Mouse (Mus musculus) forebrain, embryonic 15.5 days (tissue): ENCODE data around the gene Sgo2b. TPM values are rescaled to one million over a fixed set of nuclear protein-coding genes. Genes with fewer than 3 reads are reported as not detected.
"Not testable (repeated sequence)": the region's sequence is repeated elsewhere in the genome, so short reads cannot be mapped to it uniquely, and the experiment has no call there.

Experiments
- ATAC-seq: fragments of 200-750 bp; cut with Nextera tagmentation; replicated peaks from 2 replicates; pipeline ENCODE4 v1.8.0; 2017; ENCODE audit warnings: mild to moderate bottlenecking, moderate TSS enrichment, moderate library complexity
- H3K27ac ChIP-seq: fragments of 300-500 bp; sonication (generic); replicated peaks from 2 replicates; pipeline ENCODE4 v1.5.1; 2015; ENCODE audit warnings: mild to moderate bottlenecking, inconsistent platforms
- H3K27me3 ChIP-seq: fragments of 300-500 bp; sonication (generic); 2 replicates; pipeline ENCODE4 v1.6.1; 2015; ENCODE audit warnings: inconsistent platforms
- H3K36me3 ChIP-seq: fragments of 300-500 bp; sonication (generic); 2 replicates; pipeline ENCODE4 v1.6.1; 2015; ENCODE audit warnings: mild to moderate bottlenecking, inconsistent platforms
- H3K4me1 ChIP-seq: fragments of 300-500 bp; sonication (generic); 2 replicates; pipeline ENCODE4 v1.6.1; 2015; ENCODE audit warnings: inconsistent platforms
- H3K4me2 ChIP-seq: fragments of 300-500 bp; sonication (generic); replicated peaks from 2 replicates; pipeline ENCODE4 v1.6.1; 2015; ENCODE audit warnings: mild to moderate bottlenecking, inconsistent platforms
- H3K4me3 ChIP-seq: fragments of 300-500 bp; sonication (generic); 2 replicates; pipeline ENCODE4 v1.5.1; 2015; ENCODE audit warnings: mild to moderate bottlenecking, inconsistent platforms
- H3K9ac ChIP-seq: fragments of 300-500 bp; sonication (generic); replicated peaks from 2 replicates; pipeline ENCODE4 v1.6.1; 2015; ENCODE audit warnings: mild to moderate bottlenecking, inconsistent platforms
- H3K9me3 ChIP-seq: fragments of 300-500 bp; sonication (generic); 2 replicates; pipeline ENCODE4 v1.6.1; 2016; ENCODE audit warnings: inconsistent platforms
- WGBS: fragments of 180-500 bp; shearing (Covaris S2); methylation state at CpG from one replicate; pipeline ENCODE4 v1.1.7; 2015; ENCODE audit warnings: mixed read lengths; 5-methylcytosine and 5-hydroxymethylcytosine counted together
- polyA plus RNA-seq: library from polyadenylated mRNA; unstranded; fragments of >200 nt; fragmentation: Nextera tagmentation; extraction: Ambion mirVana; gene quantifications from 2 replicates; pipeline ENCODE4 v1.2.1, GENCODE M21; 2015

The Sgo2b gene
- polyA plus RNA-seq, result not detected in 2 replicates

DNA sequence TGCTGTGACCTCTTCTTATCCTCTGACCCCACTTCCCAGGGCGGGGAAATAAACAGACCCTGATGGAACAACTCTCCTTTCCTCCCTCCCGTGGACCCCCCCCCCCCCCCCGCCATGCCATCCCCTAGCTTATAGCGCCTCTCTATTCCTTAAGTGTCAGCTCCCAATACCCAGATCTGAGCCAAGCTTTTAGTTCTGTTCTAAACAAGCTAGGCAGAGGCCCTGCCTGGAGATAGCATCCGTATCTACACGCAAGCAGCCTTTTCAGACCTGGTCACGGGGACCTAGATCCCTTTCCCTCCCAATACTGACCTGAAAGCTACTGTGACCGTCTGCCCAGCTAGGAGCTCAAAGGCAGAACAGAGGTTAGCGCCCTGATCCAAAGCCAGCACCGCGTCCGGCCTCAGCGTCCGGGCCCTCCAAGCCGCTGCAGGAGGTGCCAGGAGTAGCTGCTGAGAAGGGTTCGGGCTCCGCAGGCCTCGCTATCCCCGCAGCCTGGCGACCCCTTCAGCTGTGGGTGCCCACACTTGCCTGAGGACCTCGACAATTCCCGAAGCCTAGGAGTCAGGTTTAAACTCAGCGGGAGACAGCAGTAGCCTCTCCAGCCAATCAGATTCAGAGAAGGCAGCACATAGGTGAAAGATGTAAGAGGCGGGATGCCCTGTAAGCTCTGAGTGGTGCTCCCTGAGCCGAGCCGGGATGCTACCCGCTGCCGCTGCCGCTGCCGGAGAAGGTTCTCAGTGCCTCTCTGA, at the start of gene Sgo2b:
Gene Sgo2b, minus strand, starts transcription at position 623 of the 752 bp plus-strand sequence.
- no peak within 1 kb of the TSS for H3K27ac ChIP-seq
- peak within 1 kb of the TSS; percentile 71 for H3K4me2 ChIP-seq
- ATAC-seq, result peak; percentile 77
- no peaks in the 10 kb centered on the region for H3K36me3 ChIP-seq
- H3K9ac ChIP-seq, result peak within 1 kb of the TSS; percentile 27; the same call in 1 of the 2 replicates
- H3K9me3 ChIP-seq, result no peaks in the 10 kb centered on the region
- 12% methylated on average over 28 of the region's 30 CpGs for WGBS
- peaks cover 6% of the 10 kb centered on the region; the same call in 1 of the 2 replicates for H3K4me1 ChIP-seq
- peak within 1 kb of the TSS; percentile 37 for H3K4me3 ChIP-seq
- H3K27me3 ChIP-seq, result no peaks in the 10 kb centered on the region

DNA sequence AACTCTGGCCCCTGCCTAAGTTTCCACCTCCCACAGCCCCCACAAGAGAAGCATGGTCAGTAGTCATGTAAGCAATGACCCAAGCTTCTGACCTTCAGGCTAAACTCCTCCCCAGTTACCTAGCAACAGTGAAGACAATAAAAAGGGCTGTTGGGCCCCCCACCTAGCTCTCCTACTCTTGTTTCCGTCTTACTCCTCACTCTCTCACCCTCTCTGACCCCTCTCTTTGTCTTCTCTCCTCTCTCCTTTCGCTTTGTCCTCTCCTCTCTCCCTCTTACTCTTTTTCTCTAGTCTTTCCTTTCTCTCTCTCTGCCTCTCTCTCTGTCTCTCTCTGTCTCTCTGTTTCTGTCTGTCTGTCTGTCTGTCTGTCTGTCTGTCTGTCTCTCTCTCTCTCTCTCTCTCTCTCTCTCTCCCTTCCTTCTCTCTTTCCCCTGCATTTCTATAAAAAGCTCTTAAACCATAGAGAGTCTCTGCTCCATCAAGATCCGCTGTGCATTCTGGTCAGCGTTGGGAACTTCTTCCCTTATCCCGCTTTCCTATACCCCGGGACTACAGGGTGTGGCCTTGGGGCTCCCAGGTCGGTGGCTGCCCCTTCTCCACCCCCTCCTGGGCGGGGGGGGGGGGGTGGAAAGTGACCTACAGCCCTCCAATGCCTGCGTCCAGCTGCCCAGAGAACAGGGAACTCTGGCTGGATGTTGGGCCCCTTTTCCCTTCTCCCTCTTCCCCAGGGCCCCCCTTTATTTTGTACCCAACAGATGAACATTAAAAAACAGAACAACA, 18.8 kb upstream of the Sgo2b start:
- not testable (repeated sequence) for H3K27ac ChIP-seq, H3K27me3 ChIP-seq, H3K4me3 ChIP-seq, H3K9me3 ChIP-seq, H3K36me3 ChIP-seq, H3K4me2 ChIP-seq, ATAC-seq, H3K9ac ChIP-seq, H3K4me1 ChIP-seq
- WGBS, result 22% methylated on average over 9 of the region's 9 CpGs

DNA sequence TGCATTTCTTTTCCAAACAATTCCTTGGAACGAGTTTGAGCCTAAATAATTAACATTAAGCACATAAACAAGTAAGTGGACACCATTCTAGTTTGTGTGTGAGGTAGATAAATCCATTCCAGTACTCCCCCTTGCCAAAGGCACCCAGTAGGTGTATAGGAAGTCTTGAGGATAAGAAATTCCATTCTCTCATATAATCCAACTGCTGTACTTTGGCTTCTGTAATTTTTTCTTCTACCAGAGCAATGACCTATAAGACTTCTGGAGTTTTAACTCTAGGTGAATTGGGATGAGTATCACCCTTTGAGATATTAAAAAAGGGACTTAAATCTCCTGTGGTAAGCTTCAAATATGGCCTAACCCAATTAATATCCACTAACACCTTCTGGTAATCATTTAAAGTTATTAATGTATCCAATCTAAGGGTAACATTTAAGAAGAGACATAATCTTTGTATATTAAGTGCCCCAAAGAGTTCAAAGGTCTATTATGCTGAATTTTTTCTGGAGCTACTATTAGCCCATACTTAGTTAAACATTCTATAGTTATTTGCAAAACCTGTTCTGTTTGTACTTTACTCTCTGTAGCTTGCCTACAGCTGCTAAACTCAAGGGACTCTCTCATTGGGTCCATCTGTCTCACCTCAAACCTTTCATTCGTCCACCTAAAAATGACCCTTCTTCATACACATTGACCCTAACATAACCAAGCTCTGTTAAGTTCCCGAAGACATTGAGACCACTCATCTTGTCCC, 9.2 kb upstream of the Sgo2b start:
- Histone ChIP-seq H3K27me3 (no peaks in the 10 kb centered on the region), H3K9me3 (no peaks in the 10 kb centered on the region), H3K27ac (no peak overlapping the region), H3K9ac (no peak overlapping the region), H3K4me1 (no peaks in the 10 kb centered on the region), H3K4me3 (no peak overlapping the region), H3K36me3 (no peaks in the 10 kb centered on the region), H3K4me2 (no peak overlapping the region)
- no peak for ATAC-seq
- WGBS, result 80% methylated on average over 3 of the region's 3 CpGs

DNA sequence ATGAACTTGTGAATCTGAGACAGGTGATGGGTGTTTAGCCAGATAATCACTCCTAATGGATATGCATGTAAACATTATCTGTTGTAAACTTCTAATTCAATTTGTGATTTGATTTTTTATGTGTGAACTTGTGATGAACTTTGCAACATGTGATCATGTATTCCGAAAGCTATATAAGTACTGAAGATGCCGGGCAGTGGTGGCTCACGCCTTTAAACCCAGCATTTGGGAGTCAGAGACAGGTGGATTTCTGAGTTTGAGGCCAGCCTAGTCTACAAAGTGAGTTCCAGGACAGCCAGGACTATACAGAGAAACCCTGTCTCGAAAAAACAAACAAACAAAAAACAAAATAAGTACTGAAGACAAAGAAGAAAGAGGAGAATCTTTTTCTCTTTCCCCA, 1.8 kb upstream of the Sgo2b start:
- H3K4me1 ChIP-seq, H3K36me3 ChIP-seq: not testable (repeated sequence)
- WGBS, result 83% methylated on average over 4 of the region's 4 CpGs

DNA sequence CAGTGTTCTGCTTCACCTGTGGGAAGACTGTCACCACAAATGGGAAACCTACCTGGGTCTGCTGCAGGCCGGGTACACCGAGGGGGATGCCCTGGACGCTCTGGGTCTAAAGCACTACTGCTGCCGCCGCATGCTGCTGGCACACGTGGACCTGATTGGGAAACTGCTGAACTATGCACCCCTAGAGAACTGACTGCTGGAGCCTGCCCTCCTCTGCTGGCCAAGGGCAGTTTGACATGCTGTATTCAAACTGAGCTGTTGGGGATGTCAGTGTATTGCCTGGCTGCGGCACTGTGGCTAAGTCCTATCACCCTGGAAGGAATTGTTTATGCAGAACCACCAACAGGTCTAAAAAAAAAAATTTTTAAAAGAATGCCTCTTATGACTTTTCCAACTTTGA, 18.9 kb downstream of the Sgo2b start:
- Histone ChIP-seq H3K4me1 (no peaks in the 10 kb centered on the region), H3K9ac (no peak overlapping the region), H3K4me2 (no peak overlapping the region), H3K4me3 (no peak overlapping the region), H3K36me3 (no peaks in the 10 kb centered on the region), H3K27ac (no peak overlapping the region), H3K9me3 (no peaks in the 10 kb centered on the region), H3K27me3 (no peaks in the 10 kb centered on the region)
- no peak for ATAC-seq
- 88% methylated on average over 7 of the region's 7 CpGs for WGBS

More for the DNA sequence above, 1.8 kb upstream of the Sgo2b start:
- not testable (repeated sequence) for ATAC-seq, H3K4me2 ChIP-seq, H3K27ac ChIP-seq, H3K9me3 ChIP-seq, H3K9ac ChIP-seq, H3K4me3 ChIP-seq, H3K27me3 ChIP-seq

DNA sequence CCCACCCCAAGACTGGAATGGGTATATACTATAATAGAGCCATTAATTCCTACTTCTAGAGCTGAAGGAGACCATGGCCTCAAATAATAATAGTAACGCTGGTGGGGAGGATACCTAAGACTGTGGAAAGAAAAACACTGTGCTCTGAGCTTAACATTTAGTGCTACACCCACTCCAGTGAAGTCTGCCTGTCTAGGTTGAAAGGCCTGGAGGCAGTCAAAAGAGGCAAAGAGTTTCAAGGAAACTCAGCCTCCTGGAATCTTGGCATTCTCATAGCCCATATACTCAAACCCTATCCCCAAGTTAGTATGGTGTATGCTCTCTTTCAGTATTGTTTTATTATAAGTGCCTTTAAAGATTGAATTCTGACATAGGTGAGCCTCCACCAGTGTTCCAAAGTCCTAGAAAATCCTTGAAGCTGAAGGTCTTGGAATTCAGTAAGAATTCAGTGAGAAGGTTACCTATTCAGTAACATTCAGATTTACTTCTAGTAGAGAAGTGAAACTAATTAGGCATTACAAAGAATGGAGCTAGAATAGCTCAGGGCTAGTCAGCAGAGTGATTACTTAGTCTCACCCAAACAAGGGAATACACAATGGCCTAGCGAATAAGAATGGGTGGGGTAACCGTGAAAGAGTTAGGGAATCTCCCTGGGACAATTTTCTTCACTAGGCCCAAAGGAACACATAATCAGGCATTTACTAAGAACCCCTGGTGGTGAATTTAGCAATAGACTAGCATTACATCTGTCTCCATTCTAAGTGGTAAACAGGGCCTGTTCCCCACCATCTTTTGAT, 22.5 kb downstream of the Sgo2b start:
- Histone ChIP-seq H3K4me3 (no peak overlapping the region), H3K36me3 (no peaks in the 10 kb centered on the region), H3K27ac (no peak overlapping the region), H3K9ac (no peak overlapping the region), H3K4me2 (no peak overlapping the region), H3K9me3 (no peaks in the 10 kb centered on the region), H3K4me1 (no peaks in the 10 kb centered on the region), H3K27me3 (no peaks in the 10 kb centered on the region)
- no peak for ATAC-seq
- WGBS, result 42% methylated on average over 3 of the region's 3 CpGs

DNA sequence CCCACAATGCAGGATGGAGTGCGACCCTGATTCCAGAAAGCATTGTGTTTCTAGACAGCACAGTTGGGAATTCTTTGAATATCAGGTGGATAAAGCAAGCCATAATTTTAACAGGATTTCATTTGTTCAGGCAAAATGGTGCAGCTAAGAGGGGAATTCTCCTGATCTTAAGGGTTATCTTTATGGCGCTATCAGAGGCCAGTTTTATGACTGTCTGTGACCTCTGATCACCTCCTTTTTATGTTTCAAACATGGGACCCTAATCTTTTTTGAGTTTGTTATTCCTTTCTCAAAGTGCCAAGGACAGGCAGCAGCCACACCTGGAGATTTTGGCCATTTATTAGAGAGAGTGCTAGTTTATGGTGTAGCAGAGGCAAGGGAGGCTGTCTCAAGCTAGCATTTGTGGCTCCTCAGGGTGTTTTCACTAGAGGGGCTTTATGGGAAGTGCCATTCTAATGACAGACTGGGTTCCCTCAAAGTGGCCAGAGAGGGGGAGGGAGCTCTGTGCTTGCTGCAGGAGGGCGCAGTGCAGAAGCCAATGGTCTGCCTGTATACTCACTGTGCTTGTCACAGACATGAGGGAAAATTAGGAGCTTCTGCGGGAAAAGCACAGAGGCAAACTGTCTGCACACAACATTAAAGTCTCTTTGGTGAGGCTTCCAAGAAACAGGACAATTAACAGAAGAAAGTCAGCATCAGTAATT, 30.6 kb downstream of the Sgo2b start:
- Histone ChIP-seq H3K36me3 (no peaks in the 10 kb centered on the region), H3K9ac (no peak overlapping the region), H3K4me2 (no peak overlapping the region), H3K27ac (no peak overlapping the region), H3K4me1 (no peaks in the 10 kb centered on the region), H3K27me3 (no peaks in the 10 kb centered on the region), H3K4me3 (no peak overlapping the region), H3K9me3 (no peaks in the 10 kb centered on the region)
- 45% methylated on average over 4 of the region's 4 CpGs for WGBS
- ATAC-seq, result no peak

DNA sequence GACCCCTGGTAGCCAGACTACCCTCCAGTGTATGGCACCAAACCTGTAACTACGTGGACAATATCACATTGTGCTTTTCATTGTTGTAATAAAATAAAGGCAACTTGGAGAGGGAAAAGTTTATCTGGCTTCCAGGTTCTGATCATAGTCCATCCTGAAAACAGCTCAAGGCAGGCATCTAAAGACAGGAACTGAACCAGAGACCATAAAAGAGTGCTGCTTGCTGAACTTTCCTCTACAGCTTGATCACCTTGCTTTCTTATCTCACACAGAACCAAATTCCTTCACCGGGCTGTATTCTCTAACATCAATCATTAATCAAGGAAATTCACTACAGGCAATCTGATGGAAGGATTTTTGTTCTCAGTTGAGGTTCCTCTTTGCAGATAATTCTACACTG, 57.0 kb downstream of the Sgo2b start:
- Histone ChIP-seq H3K27ac (no peak overlapping the region), H3K4me1 (no peaks in the 10 kb centered on the region), H3K9ac (no peak overlapping the region), H3K9me3 (no peaks in the 10 kb centered on the region), H3K4me3 (no peak overlapping the region), H3K4me2 (no peak overlapping the region), H3K36me3 (no peaks in the 10 kb centered on the region), H3K27me3 (no peaks in the 10 kb centered on the region)
- WGBS, result 77% methylated on average over 2 of the region's 2 CpGs
- no peak for ATAC-seq

DNA sequence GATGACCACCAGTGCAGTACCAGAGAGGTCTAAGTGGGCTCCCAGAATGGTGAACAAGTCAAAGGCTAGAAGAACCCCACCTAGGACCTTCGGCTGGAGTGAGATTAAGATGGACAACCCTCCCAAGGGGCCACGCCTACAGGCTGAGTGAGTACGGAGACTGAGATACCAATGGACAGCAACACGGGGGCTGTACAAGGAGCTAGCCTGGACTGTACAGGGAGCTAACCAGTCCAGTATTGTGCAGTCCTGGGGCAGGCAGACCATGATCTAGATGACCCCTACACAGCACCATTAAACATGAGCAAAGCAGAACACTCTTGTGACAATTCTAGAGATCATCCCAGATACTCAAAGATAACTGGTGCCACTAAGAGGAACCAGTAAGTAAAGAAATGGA, 73.7 kb downstream of the Sgo2b start:
- WGBS, result 85% methylated on average over 4 of the region's 4 CpGs
- Histone ChIP-seq H3K36me3 (no peaks in the 10 kb centered on the region), H3K4me3 (no peak overlapping the region), H3K9me3 (no peaks in the 10 kb centered on the region), H3K27me3 (no peaks in the 10 kb centered on the region), H3K4me1 (no peaks in the 10 kb centered on the region), H3K4me2 (no peak overlapping the region), H3K9ac (no peak overlapping the region), H3K27ac (no peak overlapping the region)
- ATAC-seq, result no peak

DNA sequence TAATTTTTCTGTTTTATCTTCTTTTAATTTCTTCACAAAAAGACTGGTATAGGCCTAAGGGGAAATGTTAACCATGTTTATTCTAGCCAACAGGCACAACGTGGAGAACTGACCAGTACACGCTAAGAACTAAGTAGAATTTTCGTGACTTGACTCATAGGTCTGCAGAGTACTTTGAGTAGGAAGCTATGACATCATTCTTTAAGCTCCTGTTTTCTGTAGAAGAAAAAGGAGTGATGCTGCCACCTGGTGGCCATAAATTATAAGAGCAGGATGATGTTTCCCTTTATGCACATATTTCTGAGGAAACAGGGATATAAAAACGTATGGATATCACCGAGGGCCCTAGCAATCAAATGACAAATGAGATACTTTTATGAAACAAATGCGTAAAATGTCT, 74.7 kb downstream of the Sgo2b start:
- no peak overlapping the region for H3K9ac ChIP-seq
- 13% methylated on average over 6 of the region's 6 CpGs for WGBS
- no peak overlapping the region for H3K4me2 ChIP-seq
- no peak overlapping the region for H3K27ac ChIP-seq
- H3K4me1 ChIP-seq, result no peaks in the 10 kb centered on the region
- no peaks in the 10 kb centered on the region for H3K36me3 ChIP-seq
- no peaks in the 10 kb centered on the region for H3K9me3 ChIP-seq
- ATAC-seq, result peak; percentile 91
- H3K4me3 ChIP-seq, result no peak overlapping the region
- H3K27me3 ChIP-seq, result no peaks in the 10 kb centered on the region

DNA sequence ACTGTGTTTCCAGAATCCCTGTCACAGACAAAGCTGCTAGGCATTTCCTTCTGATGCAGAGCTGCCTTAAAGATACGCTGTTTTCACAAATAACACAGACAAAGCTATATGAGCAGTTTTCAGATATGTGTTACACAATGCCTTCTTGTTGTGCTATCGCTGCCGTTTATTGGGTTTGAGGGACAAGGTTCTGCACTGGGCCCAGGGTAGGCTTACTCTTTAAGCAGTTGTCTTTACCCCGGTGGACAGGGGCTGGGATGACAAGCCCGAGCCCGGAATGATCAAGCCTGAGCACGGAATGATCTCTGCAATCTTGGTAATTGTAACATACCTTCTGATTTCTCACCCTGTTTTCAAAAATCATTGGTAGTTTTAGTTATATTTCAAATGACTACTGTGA, 75.1 kb downstream of the Sgo2b start:
- H3K9ac ChIP-seq, result no peak overlapping the region
- WGBS, result 92% methylated on average over 7 of the region's 7 CpGs
- H3K27ac ChIP-seq, result no peak overlapping the region
- H3K27me3 ChIP-seq, result no peaks in the 10 kb centered on the region
- H3K9me3 ChIP-seq, result no peaks in the 10 kb centered on the region
- no peaks in the 10 kb centered on the region for H3K36me3 ChIP-seq
- ATAC-seq, result peak; percentile 62
- H3K4me2 ChIP-seq, result no peak overlapping the region
- no peak overlapping the region for H3K4me3 ChIP-seq
- no peaks in the 10 kb centered on the region for H3K4me1 ChIP-seq
